Mouse (Mus musculus) mouse embryonic stem cell (cell line): ENCODE results near the gene Msmb.

ENCODE experiments used
- in situ Hi-C, 2 experiments: fragments of 300-500 bp; cut with MboI; formaldehyde crosslinking; loops; 1 replicate in 1 of 2; 3 replicates in 1 of 2; pipeline ENCODE4 v1.14.3; 2019 to 2020; ENCODE audit warnings: low sequenced_read_pairs in 2 of 2, low pct_unique_long_range_greater_than_20kb in 1 of 2, mixed read lengths in 1 of 2; ENCODE audit not compliant: unreplicated experiment in 1 of 2

The Msmb gene

GRCm38 (mm10) chr14:32140359-32140965, 1.4 kb upstream of the Msmb start:
- in situ Hi-C loops, result no loop called here

GRCm38 (mm10) chr14:32144734-32145133, 2.9 kb downstream of the Msmb start:
- in situ Hi-C loops, result no loop called here

GRCm38 (mm10) chr14:32145401-32145800, 3.6 kb downstream of the Msmb start:
- in situ Hi-C loops, result no loop called here

- in situ Hi-C loops, result no loop called here
Measured at GRCm38 (mm10) chr14:32145809-32146511, 4.1 kb downstream of the Msmb start.

GRCm38 (mm10) chr14:32146578-32146977, 4.8 kb downstream of the Msmb start:
- in situ Hi-C loops, result no loop called here

- in situ Hi-C loops, result no loop called here
Measured at GRCm38 (mm10) chr14:32150872-32151271, 9.0 kb downstream of the Msmb start.

GRCm38 (mm10) chr14:32152243-32152965, 10.6 kb downstream of the Msmb start:
- in situ Hi-C loops, result no loop called here

GRCm38 (mm10) chr14:32153156-32153555, 11.3 kb downstream of the Msmb start:
- in situ Hi-C loops, result no loop called here

GRCm38 (mm10) chr14:32154758-32155157, 12.9 kb downstream of the Msmb start:
- in situ Hi-C loops, result no loop called here

GRCm38 (mm10) chr14:32159150-32159670, 17.4 kb downstream of the Msmb start:
- in situ Hi-C loops, result no loop called here

GRCm38 (mm10) chr14:32159690-32160246, 17.9 kb downstream of the Msmb start, which contains the start of gene Ncoa4:
Gene Ncoa4 (plus strand): TSS chr14:32159865.
- in situ Hi-C loops, result no loop called here

GRCm38 (mm10) chr14:32160563-32160962, 18.7 kb downstream of the Msmb start:
- in situ Hi-C loops, result no loop called here

- in situ Hi-C loops, result no loop called here
Measured at GRCm38 (mm10) chr14:32161090-32161885, 19.5 kb downstream of the Msmb start.

- in situ Hi-C loops, result no loop called here
Measured at GRCm38 (mm10) chr14:32162231-32162630, 20.4 kb downstream of the Msmb start.

GRCm38 (mm10) chr14:32163203-32163888, 21.5 kb downstream of the Msmb start:
- in situ Hi-C loops, result no loop called here

- in situ Hi-C loops, result no loop called here
Measured at GRCm38 (mm10) chr14:32164173-32165051, 22.6 kb downstream of the Msmb start.
